In genomic region chr10:127059174-127059967, GRCm38 (mm10) we compare ENCODE assay signal across 8 mouse cellular contexts. TPM values are rescaled to one million over a fixed set of nuclear protein-coding genes. Genes with fewer than 3 reads are reported as not detected.
DNase-seq lines count a peak whose midpoint lies in the region; ATAC-seq and TF ChIP-seq lines count a peak whose summit lies in the region.

No protein-coding gene starts in this region.

- H3K9ac ChIP-seq in neural tube, embryonic 11.5 days (ENCODE audit: low read length), result peak overlapping the region; percentile 86
- H3K9ac ChIP-seq in forebrain, postnatal 0 days, result peak overlapping the region; percentile 96
- H3K9ac ChIP-seq in liver, embryonic 12.5 days, result peak overlapping the region; percentile 64

- H3K9me3 ChIP-seq in neural tube, embryonic 11.5 days (ENCODE audit: control insufficient read depth, low read length), result no peaks in the 10 kb centered on the region
- H3K9me3 ChIP-seq in forebrain, postnatal 0 days (ENCODE audit: low read length), result no peaks in the 10 kb centered on the region
- no peaks in the 10 kb centered on the region for H3K9me3 ChIP-seq in liver, embryonic 12.5 days (replicated peaks)

- peak overlapping the region; percentile 90 for H3K27ac ChIP-seq in neural tube, embryonic 11.5 days (ENCODE audit: low read depth, low read length)
- H3K27ac ChIP-seq in forebrain, postnatal 0 days (ENCODE audit: low read depth, low read length), result peak overlapping the region; percentile 96
- H3K27ac ChIP-seq in liver, embryonic 12.5 days, result no peak overlapping the region

- H3K4me3 ChIP-seq in neural tube, embryonic 11.5 days (ENCODE audit: low read depth, low read length), result peak overlapping the region; percentile 92
- peak overlapping the region; percentile 88 for H3K4me3 ChIP-seq in forebrain, postnatal 0 days (ENCODE audit: low read depth, low read length)
- H3K4me3 ChIP-seq in liver, embryonic 12.5 days, result peak overlapping the region; percentile 67

- H3K4me1 ChIP-seq in neural tube, embryonic 11.5 days (ENCODE audit: control insufficient read depth, insufficient read depth, low read length), result peaks cover 12% of the 10 kb centered on the region
- H3K4me1 ChIP-seq in forebrain, postnatal 0 days (ENCODE audit: insufficient read depth), result peaks cover 14% of the 10 kb centered on the region
- peaks cover 39% of the 10 kb centered on the region for H3K4me1 ChIP-seq in liver, embryonic 12.5 days

- 0 out of 2 replicates have a peak, but pooled peaks cover 2% of the 10 kb centered on the region for H3K36me3 ChIP-seq in neural tube, embryonic 11.5 days (ENCODE audit: control insufficient read depth, insufficient read depth, low read length)
- H3K36me3 ChIP-seq in forebrain, postnatal 0 days (ENCODE audit: insufficient read depth), result peaks cover 36% of the 10 kb centered on the region
- no peaks in the 10 kb centered on the region; the same call in 1 of the 2 replicates for H3K36me3 ChIP-seq in liver, embryonic 12.5 days

- ATAC-seq in neural tube, embryonic 11.5 days (ENCODE audit: insufficient read depth, low FRiP score, low TSS enrichment), result 0 out of 2 replicates have a peak, but pooled peaks have one; percentile 1
- ATAC-seq in forebrain, postnatal 0 days, result 0 out of 2 replicates have a peak, but pooled peaks have one; percentile 0
- no peak for ATAC-seq in liver, embryonic 12.5 days

- peaks cover 6% of the 10 kb centered on the region; the same call in 1 of the 2 replicates for H3K27me3 ChIP-seq in neural tube, embryonic 11.5 days (ENCODE audit: control insufficient read depth, insufficient read depth, low read length)
- H3K27me3 ChIP-seq in forebrain, postnatal 0 days (ENCODE audit: insufficient read depth, low read length), result no peaks in the 10 kb centered on the region
- peaks cover 83% of the 10 kb centered on the region for H3K27me3 ChIP-seq in liver, embryonic 12.5 days (replicated peaks)

- under 1% methylated on average over 54 of the region's 92 CpGs for WGBS in neural tube, embryonic 11.5 days
- 7% methylated on average over 35 of the region's 92 CpGs for WGBS in forebrain, postnatal 0 days
- WGBS in liver, embryonic 12.5 days (ENCODE audit: insufficient replicate concordance), result under 1% methylated on average over 56 of the region's 92 CpGs

- TF ChIP-seq CTCF in forebrain, postnatal 0 days (IDR thresholded peaks at IDR 0.05; ENCODE audit: low read depth), result no peak

- peak overlapping the region; percentile 97 for H3K4me2 ChIP-seq in neural tube, embryonic 11.5 days (ENCODE audit: low read depth)
- H3K4me2 ChIP-seq in forebrain, postnatal 0 days (ENCODE audit: low read depth), result peak overlapping the region; percentile 88
- peak overlapping the region; percentile 98 for H3K4me2 ChIP-seq in liver, embryonic 12.5 days

- peak; percentile 26 for DNase-seq in adrenal gland, postnatal 25 days
- no peak for DNase-seq in adrenal gland, adult 2 months
- DNase-seq in neural tube, embryonic 11.5 days (ENCODE audit: low spot score), result peak; percentile 55
- no peak for DNase-seq in neural tube, embryonic 10.5 days (ENCODE audit: extremely low spot score, low spot score)
- peak; percentile 56 for DNase-seq in forebrain, postnatal 0 days
- DNase-seq in T-cell, adult 2 months (ENCODE audit: low spot score), result no peak
- DNase-seq in Muller cell, postnatal 12 days (ENCODE audit: inconsistent ontology term), result no peak

RNA-seq across cellular contexts. Expression of gene March9, which starts 0.6 kb away (rescaled TPM):
- 8.6 and 10.9 TPM in 2 replicates for total RNA-seq in adrenal gland, postnatal 25 days (2021)
- total RNA-seq in adrenal gland, adult 2 months (2021), result 10 to 100 TPM in 1 of 2 experiments, 1 to 10 TPM in 1; 5.4 to 12.2 TPM
- 20.1 and 20.6 TPM in 2 replicates for polyA plus RNA-seq in adrenal gland, adult 2 months (2012; rRNA removed)
- 4.3 and 4.7 TPM in 2 replicates for polyA plus RNA-seq in neural tube, embryonic 11.5 days (2014; fragmentation: Nextera tagmentation; extraction: Ambion mirVana)
- 70.7 and 75.8 TPM in 2 replicates for total RNA-seq in forebrain, postnatal 0 days (2014; rRNA removed)
- polyA plus RNA-seq in forebrain, postnatal 0 days (2015; fragmentation: Nextera tagmentation; extraction: Ambion mirVana), result 7.9 and 8.1 TPM in 2 replicates
- 0.06 and 0.20 TPM in 2 replicates for polyA plus RNA-seq in liver, embryonic 12.5 days (2016; fragmentation: Nextera tagmentation; extraction: Ambion mirVana)

RNA-seq across cellular contexts. Expression of gene Cdk4, which starts 4.0 kb away (rescaled TPM):
- total RNA-seq in adrenal gland, postnatal 25 days (2021), result 218 and 247 TPM in 2 replicates
- 100 to 1,000 TPM; 166 to 233 TPM for total RNA-seq in adrenal gland, adult 2 months (2021)
- polyA plus RNA-seq in adrenal gland, adult 2 months (2012; rRNA removed), result 100 and 106 TPM in 2 replicates
- polyA plus RNA-seq in neural tube, embryonic 11.5 days (2014; fragmentation: Nextera tagmentation; extraction: Ambion mirVana), result 2,636 and 2,694 TPM in 2 replicates
- 432 and 445 TPM in 2 replicates for total RNA-seq in forebrain, postnatal 0 days (2014; rRNA removed)
- 656 and 790 TPM in 2 replicates for polyA plus RNA-seq in forebrain, postnatal 0 days (2015; fragmentation: Nextera tagmentation; extraction: Ambion mirVana)
- 766 and 777 TPM in 2 replicates for polyA plus RNA-seq in liver, embryonic 12.5 days (2016; fragmentation: Nextera tagmentation; extraction: Ambion mirVana)

RNA-seq across cellular contexts. Expression of gene Tspan31, which starts 10.7 kb away (rescaled TPM):
- 103 and 108 TPM in 2 replicates for total RNA-seq in adrenal gland, postnatal 25 days (2021)
- total RNA-seq in adrenal gland, adult 2 months (2021), result 100 to 1,000 TPM; 115 to 129 TPM
- 53.3 and 62.3 TPM in 2 replicates for polyA plus RNA-seq in adrenal gland, adult 2 months (2012; rRNA removed)
- polyA plus RNA-seq in neural tube, embryonic 11.5 days (2014; fragmentation: Nextera tagmentation; extraction: Ambion mirVana), result 96.5 and 99.9 TPM in 2 replicates
- total RNA-seq in forebrain, postnatal 0 days (2014; rRNA removed), result 105 and 201 TPM in 2 replicates
- polyA plus RNA-seq in forebrain, postnatal 0 days (2015; fragmentation: Nextera tagmentation; extraction: Ambion mirVana), result 83.9 and 98.1 TPM in 2 replicates
- 75.2 and 81.9 TPM in 2 replicates for polyA plus RNA-seq in liver, embryonic 12.5 days (2016; fragmentation: Nextera tagmentation; extraction: Ambion mirVana)

RNA-seq across cellular contexts. Expression of gene Cyp27b1, which starts 11.3 kb away (rescaled TPM):
- 0.33 TPM in 1 of 2 replicates, not detected in the other for total RNA-seq in adrenal gland, postnatal 25 days (2021)
- under 1 TPM; 0.28 to 0.61 TPM for total RNA-seq in adrenal gland, adult 2 months (2021)
- polyA plus RNA-seq in adrenal gland, adult 2 months (2012; rRNA removed), result 0.28 and 0.35 TPM in 2 replicates
- 0.09 and 0.14 TPM in 2 replicates for polyA plus RNA-seq in neural tube, embryonic 11.5 days (2014; fragmentation: Nextera tagmentation; extraction: Ambion mirVana)
- total RNA-seq in forebrain, postnatal 0 days (2014; rRNA removed), result 0.08 and 0.33 TPM in 2 replicates
- polyA plus RNA-seq in forebrain, postnatal 0 days (2015; fragmentation: Nextera tagmentation; extraction: Ambion mirVana), result 0.11 TPM in 2 replicates
- 0.05 and 0.10 TPM in 2 replicates for polyA plus RNA-seq in liver, embryonic 12.5 days (2016; fragmentation: Nextera tagmentation; extraction: Ambion mirVana)

RNA-seq across cellular contexts. Expression of gene Agap2, which starts 15.7 kb away (rescaled TPM):
- 2.6 and 3.8 TPM in 2 replicates for total RNA-seq in adrenal gland, postnatal 25 days (2021)
- 1 to 10 TPM; 2.2 to 3.8 TPM for total RNA-seq in adrenal gland, adult 2 months (2021)
- polyA plus RNA-seq in adrenal gland, adult 2 months (2012; rRNA removed), result 8.7 and 9.8 TPM in 2 replicates
- 0.94 and 1.4 TPM in 2 replicates for polyA plus RNA-seq in neural tube, embryonic 11.5 days (2014; fragmentation: Nextera tagmentation; extraction: Ambion mirVana)
- total RNA-seq in forebrain, postnatal 0 days (2014; rRNA removed), result 220 and 258 TPM in 2 replicates
- 3.5 and 4.6 TPM in 2 replicates for polyA plus RNA-seq in forebrain, postnatal 0 days (2015; fragmentation: Nextera tagmentation; extraction: Ambion mirVana)
- 0.92 and 1.6 TPM in 2 replicates for polyA plus RNA-seq in liver, embryonic 12.5 days (2016; fragmentation: Nextera tagmentation; extraction: Ambion mirVana)

Comparison
In these comparisons a context has a peak if more than half of its experiments do, and no peak if none do; other contexts are left out.
1. DNase-seq: peak in adrenal gland, postnatal 25 days (single experiment), neural tube, embryonic 11.5 days (single experiment) and forebrain, postnatal 0 days (single experiment); none in adrenal gland, adult 2 months (single experiment), neural tube, embryonic 10.5 days (single experiment), T-cell, adult 2 months (single experiment) and Muller cell, postnatal 12 days (single experiment).
2. Peak in every context shown above with its lines, with median percentiles within 50 percentile points of each other: H3K4me2 ChIP-seq, H3K4me3 ChIP-seq and H3K9ac ChIP-seq.